Mouse (Mus musculus) right cerebral cortex, postnatal 4 days (tissue): ENCODE data around the gene Zfp691.

Experiments used
- DNase-seq: peaks from one replicate; pipeline ENCODE4 v3.0.0-alpha.2; 2022

Zfp691 gene

GRCm38 (mm10) chr4:119120095-119120494 lies 53.9 kb downstream of the Zfp691 start:
- no peak for DNase-seq
